Mouse (Mus musculus) spleen, postnatal 14 days (tissue): ENCODE results near the gene Gatd1.

ENCODE experiments used
- DNase-seq, 2 experiments: peaks; one replicate each; pipeline ENCODE4 v3.0.0; 2021 to 2022; ENCODE audit warnings: low spot score in 2 of 2

The Gatd1 gene

GRCm38 (mm10) chr7:141390326-141391259 lies 23.3 kb downstream of the Gatd1 start:
- DNase-seq, result no peak

- DNase-seq, result no peak
Measured at GRCm38 (mm10) chr7:141388487-141389109, 25.3 kb downstream of the Gatd1 start.

- no peak for DNase-seq
Measured at GRCm38 (mm10) chr7:141387807-141388486, 26.0 kb downstream of the Gatd1 start.

- DNase-seq, result no peak
Measured at GRCm38 (mm10) chr7:141381068-141381835, 32.7 kb downstream of the Gatd1 start.

- no peak for DNase-seq
Measured at GRCm38 (mm10) chr7:141379584-141379983, 34.4 kb downstream of the Gatd1 start.

GRCm38 (mm10) chr7:141374399-141374798 lies 39.5 kb downstream of the Gatd1 start:
- DNase-seq, result no peak

GRCm38 (mm10) chr7:141373611-141374010 lies 40.3 kb downstream of the Gatd1 start:
- no peak for DNase-seq

- no peak for DNase-seq
Measured at GRCm38 (mm10) chr7:141371942-141372595, 41.9 kb downstream of the Gatd1 start.

- DNase-seq, result no peak
Measured at GRCm38 (mm10) chr7:141369918-141370317, 44.0 kb downstream of the Gatd1 start.

- DNase-seq, result no peak
Measured at GRCm38 (mm10) chr7:141367358-141367757, 46.6 kb downstream of the Gatd1 start.

GRCm38 (mm10) chr7:141365049-141365445 lies 48.9 kb downstream of the Gatd1 start:
- no peak for DNase-seq

- DNase-seq, result no peak
Measured at GRCm38 (mm10) chr7:141364349-141365048, 49.4 kb downstream of the Gatd1 start.

- DNase-seq, result no peak
Measured at GRCm38 (mm10) chr7:141363752-141364125, 50.2 kb downstream of the Gatd1 start.

- peak; percentile 49 to 75 for DNase-seq
Measured at GRCm38 (mm10) chr7:141363106-141363751, 50.7 kb downstream of the Gatd1 start.

GRCm38 (mm10) chr7:141361510-141361909 lies 52.4 kb downstream of the Gatd1 start:
- DNase-seq, result peak in 1 of 2 experiments; percentile 19
